Mouse (Mus musculus): ENCODE data around the gene 4930503E14Rik. TPM values are rescaled to one million over a fixed set of nuclear protein-coding genes. Genes with fewer than 3 reads are reported as not detected.
"Not testable (repeated sequence)": the region's sequence is repeated elsewhere in the genome, so short reads cannot be mapped to it uniquely, and the experiment has no call there.

Gene 4930503E14Rik
- total RNA-seq (2014; rRNA removed) (not detected in 2 replicates), polyA plus RNA-seq (2015; fragmentation: Nextera tagmentation; extraction: Ambion mirVana) (not detected in 2 replicates)

- not testable (repeated sequence) for H3K4me2 ChIP-seq (ENCODE audit: low read depth); H3K36me3 ChIP-seq (ENCODE audit: insufficient read depth); H3K4me1 ChIP-seq (ENCODE audit: insufficient read depth); H3K9ac ChIP-seq; H3K27ac ChIP-seq (ENCODE audit: low read depth, low read length); DNase-seq; ATAC-seq; H3K4me3 ChIP-seq (ENCODE audit: low read depth, low read length); H3K9me3 ChIP-seq (ENCODE audit: low read length); H3K27me3 ChIP-seq (ENCODE audit: insufficient read depth, low read length)
- 87% methylated on average over 3 of the region's 3 CpGs for WGBS
These were observed at the start of gene 4930503E14Rik for GRCm38 (mm10) chr14:44213154-44213553. Gene 4930503E14Rik, minus strand, starts transcription at chr14:44213254.

- 94% methylated on average over 16 of the region's 16 CpGs for WGBS
- Histone ChIP-seq H3K4me2 (ENCODE audit: low read depth) (no peak overlapping the region), H3K36me3 (ENCODE audit: insufficient read depth) (no peaks in the 10 kb centered on the region), H3K4me1 (ENCODE audit: insufficient read depth) (no peaks in the 10 kb centered on the region), H3K27me3 (ENCODE audit: insufficient read depth, low read length) (no peaks in the 10 kb centered on the region), H3K9me3 (ENCODE audit: low read length) (no peaks in the 10 kb centered on the region), H3K4me3 (ENCODE audit: low read depth, low read length) (no peak overlapping the region), H3K27ac (ENCODE audit: low read depth, low read length) (no peak overlapping the region), H3K9ac (no peak overlapping the region)
- no peak for TF ChIP-seq CTCF (IDR thresholded peaks at IDR 0.05; ENCODE audit: low read depth)
- no peak for ATAC-seq
- DNase-seq, result no peak
These were observed 35.0 kb upstream of the 4930503E14Rik start for GRCm38 (mm10) chr14:44248039-44248438.

- H3K36me3 ChIP-seq (ENCODE audit: insufficient read depth); H3K9me3 ChIP-seq (ENCODE audit: low read length); DNase-seq; H3K4me3 ChIP-seq (ENCODE audit: low read depth, low read length); H3K9ac ChIP-seq; H3K4me1 ChIP-seq (ENCODE audit: insufficient read depth); H3K4me2 ChIP-seq (ENCODE audit: low read depth); ATAC-seq; H3K27me3 ChIP-seq (ENCODE audit: insufficient read depth, low read length); H3K27ac ChIP-seq (ENCODE audit: low read depth, low read length): not testable (repeated sequence)
- WGBS, result 69% methylated on average over 1 of the region's 3 CpGs
These were observed 15.7 kb downstream of the 4930503E14Rik start, which contains the start of gene Gm8212 for GRCm38 (mm10) chr14:44197361-44197760. Gene Gm8212, plus strand, starts transcription at chr14:44197661.

GRCm38 (mm10) chr14:44123551-44123950 lies 89.5 kb downstream of the 4930503E14Rik start, which contains the start of gene Gm3327:
Gene Gm3327, plus strand, starts transcription at chr14:44123851.
- not testable (repeated sequence) for H3K4me1 ChIP-seq (ENCODE audit: insufficient read depth); H3K9me3 ChIP-seq (ENCODE audit: low read length); H3K27me3 ChIP-seq (ENCODE audit: insufficient read depth, low read length); H3K4me3 ChIP-seq (ENCODE audit: low read depth, low read length); H3K27ac ChIP-seq (ENCODE audit: low read depth, low read length); H3K9ac ChIP-seq; H3K4me2 ChIP-seq (ENCODE audit: low read depth); ATAC-seq; DNase-seq; H3K36me3 ChIP-seq (ENCODE audit: insufficient read depth)
- WGBS, result 86% methylated on average over 3 of the region's 4 CpGs

Other genes starting within 250 kb of the 4930503E14Rik start
- not detected in 2 replicates for gene Ang6, start 211.0 kb downstream of the 4930503E14Rik start, total RNA-seq (2014; rRNA removed)
- not detected in 2 replicates for gene Ang6, start 211.0 kb downstream of the 4930503E14Rik start, polyA plus RNA-seq (2015; fragmentation: Nextera tagmentation; extraction: Ambion mirVana)
- gene Ear2, start 110.6 kb downstream of the 4930503E14Rik start, total RNA-seq (2014; rRNA removed), result not detected in 2 replicates
- gene Ear2, start 110.6 kb downstream of the 4930503E14Rik start, polyA plus RNA-seq (2015; fragmentation: Nextera tagmentation; extraction: Ambion mirVana), result not detected in 2 replicates
- not detected in 2 replicates for gene Gm3327, start 89.4 kb downstream of the 4930503E14Rik start, total RNA-seq (2014; rRNA removed)
- not detected in 2 replicates for gene Gm3327, start 89.4 kb downstream of the 4930503E14Rik start, polyA plus RNA-seq (2015; fragmentation: Nextera tagmentation; extraction: Ambion mirVana)
- gene Gm8212, start 15.6 kb downstream of the 4930503E14Rik start, total RNA-seq (2014; rRNA removed), result not detected in 2 replicates
- not detected in 2 replicates for gene Gm8212, start 15.6 kb downstream of the 4930503E14Rik start, polyA plus RNA-seq (2015; fragmentation: Nextera tagmentation; extraction: Ambion mirVana)
- not detected in 2 replicates for gene Gm8220, start 72.3 kb upstream of the 4930503E14Rik start, total RNA-seq (2014; rRNA removed)
- not detected in 2 replicates for gene Gm8220, start 72.3 kb upstream of the 4930503E14Rik start, polyA plus RNA-seq (2015; fragmentation: Nextera tagmentation; extraction: Ambion mirVana)
- gene Gm5930, start 125.3 kb upstream of the 4930503E14Rik start, total RNA-seq (2014; rRNA removed), result not detected in 2 replicates
- not detected in 2 replicates for gene Gm5930, start 125.3 kb upstream of the 4930503E14Rik start, polyA plus RNA-seq (2015; fragmentation: Nextera tagmentation; extraction: Ambion mirVana)
- not detected in 2 replicates for gene Gm8229, start 152.1 kb upstream of the 4930503E14Rik start, total RNA-seq (2014; rRNA removed)
- not detected in 2 replicates for gene Gm8229, start 152.1 kb upstream of the 4930503E14Rik start, polyA plus RNA-seq (2015; fragmentation: Nextera tagmentation; extraction: Ambion mirVana)
- not detected in 2 replicates for gene Gm3371, start 197.4 kb upstream of the 4930503E14Rik start, total RNA-seq (2014; rRNA removed)
- gene Gm3371, start 197.4 kb upstream of the 4930503E14Rik start, polyA plus RNA-seq (2015; fragmentation: Nextera tagmentation; extraction: Ambion mirVana), result not detected in 2 replicates
- gene Gm8232, start 220.4 kb upstream of the 4930503E14Rik start, total RNA-seq (2014; rRNA removed), result not detected in 2 replicates
- gene Gm8232, start 220.4 kb upstream of the 4930503E14Rik start, polyA plus RNA-seq (2015; fragmentation: Nextera tagmentation; extraction: Ambion mirVana), result not detected in 2 replicates

All from forebrain, postnatal 0 days (tissue).